Mouse (Mus musculus): Measurements from ENCODE around the gene AC131692.1. TPM values are rescaled to one million over a fixed set of nuclear protein-coding genes. Genes with fewer than 3 reads are reported as not detected.

AC131692.1 gene
- total RNA-seq, 1 experiment from 2014 or later = 2.3 TPM

Other genes with a start within 250 kb of the AC131692.1 start
- gene Frmd8, start 219.1 kb upstream of the AC131692.1 start, total RNA-seq (2023) = 53.4 and 72.9 TPM in 2 replicates
- gene Slc25a45, start 216.6 kb upstream of the AC131692.1 start, total RNA-seq (2023) = 45.7 and 49.6 TPM in 2 replicates
- 1.3 and 3.5 TPM in 2 replicates for gene Tigd3, start 200.3 kb upstream of the AC131692.1 start, total RNA-seq (2023)
- gene Dpf2, start 181.4 kb upstream of the AC131692.1 start, total RNA-seq (2023) = 99.1 and 105 TPM in 2 replicates
- 8.3 and 10.1 TPM in 2 replicates for gene Cdc42ep2, start 169.6 kb upstream of the AC131692.1 start, total RNA-seq (2023)
- 24.1 and 28.7 TPM in 2 replicates for gene Pola2, start 130.2 kb upstream of the AC131692.1 start, total RNA-seq (2023)
- 2.7 and 3.2 TPM in 2 replicates for gene Slc22a20, start 108.3 kb upstream of the AC131692.1 start, total RNA-seq (2023)
- 255 and 284 TPM in 2 replicates for gene Capn1, start 78.5 kb upstream of the AC131692.1 start, total RNA-seq (2023)
- gene Syvn1, start 47.8 kb upstream of the AC131692.1 start, total RNA-seq (2023) = 59.6 and 66.3 TPM in 2 replicates
- 12.9 and 14.9 TPM in 2 replicates for gene Mrpl49, start 36.6 kb upstream of the AC131692.1 start, total RNA-seq (2023)
- 1,270 and 1,374 TPM in 2 replicates for gene Fau, start 36.6 kb upstream of the AC131692.1 start, total RNA-seq (2023)
- 7.4 and 16.4 TPM in 2 replicates for gene Znhit2, start 33.2 kb upstream of the AC131692.1 start, total RNA-seq (2023)
- gene Tm7sf2, start 26.0 kb upstream of the AC131692.1 start, total RNA-seq (2023) = 5.3 and 7.3 TPM in 2 replicates
- gene Vps51, start 17.2 kb upstream of the AC131692.1 start, total RNA-seq (2023) = 64.1 and 87.5 TPM in 2 replicates
- not detected in 2 replicates for gene Tmem262, start 14.4 kb upstream of the AC131692.1 start, total RNA-seq (2023)
- not detected in 2 replicates for gene Gm28374, start 12.2 kb upstream of the AC131692.1 start, total RNA-seq (2023)
- gene Zfpl1, start 9.5 kb upstream of the AC131692.1 start, total RNA-seq (2023) = 43.5 and 45.7 TPM in 2 replicates
- 31.1 and 36.1 TPM in 2 replicates for gene Cdca5, start 9.4 kb upstream of the AC131692.1 start, total RNA-seq (2023)
- gene Naaladl1, start 11.4 kb downstream of the AC131692.1 start, total RNA-seq (2023) = 0.25 and 0.66 TPM in 2 replicates
- 3.4 and 3.6 TPM in 2 replicates for gene Sac3d1, start 24.2 kb downstream of the AC131692.1 start, total RNA-seq (2023)
- 14.9 and 15.0 TPM in 2 replicates for gene Snx15, start 33.9 kb downstream of the AC131692.1 start, total RNA-seq (2023)
- gene Batf2, start 46.6 kb downstream of the AC131692.1 start, total RNA-seq (2023) = not detected in 2 replicates
- gene Arl2, start 47.1 kb downstream of the AC131692.1 start, total RNA-seq (2023) = 7.5 and 9.2 TPM in 2 replicates
- gene Majin, start 90.0 kb downstream of the AC131692.1 start, total RNA-seq (2023) = not detected in 2 replicates
- not detected in 2 replicates for gene Gpha2, start 132.0 kb downstream of the AC131692.1 start, total RNA-seq (2023)
- gene Ppp2r5b, start 141.5 kb downstream of the AC131692.1 start, total RNA-seq (2023) = 10.7 and 12.1 TPM in 2 replicates
- gene Atg2a, start 147.2 kb downstream of the AC131692.1 start, total RNA-seq (2023) = 358 and 488 TPM in 2 replicates
- gene Ehd1, start 182.3 kb downstream of the AC131692.1 start, total RNA-seq (2023) = 324 and 384 TPM in 2 replicates
- gene Cdc42bpg, start 212.0 kb downstream of the AC131692.1 start, total RNA-seq (2023) = 13.6 and 16.9 TPM in 2 replicates
- 15.3 and 16.6 TPM in 2 replicates for gene Men1, start 240.6 kb downstream of the AC131692.1 start, total RNA-seq (2023)
- gene Map4k2, start 246.7 kb downstream of the AC131692.1 start, total RNA-seq (2023) = 420 and 482 TPM in 2 replicates

All from neutrophil, adult 65 days (primary cell).